Mouse (Mus musculus) T-helper 17 cell (primary cell): ENCODE measurements around the gene B3gat3.

Experiments used
- in situ Hi-C, 2 experiments: fragments of 300-600 bp; cut with MboI, MseI; formaldehyde crosslinking; loops; 1 replicate in 1 of 2; 2 replicates in 1 of 2; pipeline ENCODE4 v1.15.1; 2025; ENCODE audit warnings: high pct_unique_total_duplicates in 2 of 2

Gene B3gat3

DNA sequence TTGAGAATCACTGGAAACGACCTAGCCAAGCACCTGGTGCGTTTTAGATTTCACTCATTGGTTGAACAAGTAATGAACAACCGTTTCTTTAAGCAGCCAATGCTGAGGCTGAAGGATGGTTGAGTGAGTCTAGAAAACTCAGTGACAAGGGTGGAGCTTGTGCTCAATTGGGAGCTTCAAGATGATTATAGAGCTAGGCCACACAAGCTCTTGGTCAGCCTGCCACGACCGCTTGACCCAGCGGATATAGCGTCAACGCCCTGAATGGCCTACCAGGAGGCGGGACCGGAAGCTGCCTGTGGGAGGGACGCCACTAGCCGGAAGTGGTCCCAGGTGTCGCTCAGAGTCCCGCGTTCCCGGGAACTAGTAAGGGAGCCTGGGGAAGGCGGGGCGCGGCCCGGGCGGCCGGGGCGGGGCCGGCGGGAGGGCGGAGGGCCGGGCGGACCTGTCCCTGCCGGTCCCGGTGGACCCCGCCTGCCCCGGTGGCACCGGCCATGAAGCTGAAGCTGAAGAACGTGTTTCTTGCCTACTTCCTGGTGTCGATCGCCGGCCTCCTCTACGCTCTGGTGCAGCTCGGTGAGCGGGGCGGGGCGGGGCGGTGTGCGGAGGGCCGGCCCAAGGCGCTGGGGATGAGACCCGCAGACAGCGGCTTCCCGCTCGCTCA lies at the start of gene B3gat3:
Gene B3gat3, plus strand, starts transcription at position 302 of the 664 bp plus-strand sequence.
- in situ Hi-C loops = loop anchor here (25.0 kb wide), 2 partner anchors 1908 to 1933 kb away; partner anchors contain the start of genes Dnajc4 (in 1 of the 2), Fermt3 (in 1 of the 2), Fkbp2 (in 1 of the 2) and Nudt22 (in 1 of the 2)

DNA sequence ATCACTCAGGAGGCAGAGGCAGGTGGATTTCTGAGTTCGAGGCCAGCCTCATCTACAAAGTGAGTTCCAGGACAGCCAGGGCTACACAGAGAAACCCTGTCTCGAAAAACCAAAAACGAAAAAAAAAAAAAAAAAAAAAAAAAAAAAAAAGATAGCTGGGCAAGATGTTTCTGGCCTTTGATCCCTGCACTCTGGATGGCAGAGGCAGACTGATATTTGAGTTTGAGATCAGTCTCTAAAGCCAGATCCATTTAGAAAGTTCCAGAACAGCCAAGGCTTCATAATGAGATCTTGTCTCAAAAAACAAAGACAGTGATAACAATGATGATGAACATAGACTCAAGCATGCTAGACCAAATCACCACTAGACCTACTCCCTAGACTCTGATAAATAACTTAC lies 49.8 kb upstream of the B3gat3 start:
- in situ Hi-C loops = loop anchor here in 1 of 2 experiments (5.0 to 25.0 kb wide), 2 partner anchors 33 to 283 kb away; partner anchors contain the start of genes Bscl2, Gng3 and Slc22a8

DNA sequence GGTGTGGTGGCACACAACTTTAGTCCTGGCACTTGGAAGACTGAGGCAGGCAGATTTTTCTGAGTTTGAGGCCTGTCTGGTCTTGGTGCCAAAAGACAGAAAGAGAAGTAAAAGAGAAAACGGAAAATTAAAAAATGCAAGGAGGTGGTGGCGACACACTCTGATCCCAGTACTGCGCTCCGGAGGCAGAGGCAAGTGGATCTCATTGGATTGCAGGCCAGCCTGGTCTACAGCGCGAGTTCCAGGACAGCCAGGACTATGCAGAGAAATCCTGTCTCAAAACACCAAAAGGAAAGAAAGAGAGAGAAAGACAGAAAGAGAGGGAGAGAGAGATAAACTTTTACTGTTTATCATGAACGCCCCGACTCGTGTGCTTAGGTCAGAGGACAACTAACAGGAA lies 49.3 kb upstream of the B3gat3 start:
- in situ Hi-C loops = loop anchor here in 1 of 2 experiments (5.0 to 25.0 kb wide), 2 partner anchors 34 to 284 kb away; partner anchors contain the start of genes Bscl2, Gng3 and Slc22a8

DNA sequence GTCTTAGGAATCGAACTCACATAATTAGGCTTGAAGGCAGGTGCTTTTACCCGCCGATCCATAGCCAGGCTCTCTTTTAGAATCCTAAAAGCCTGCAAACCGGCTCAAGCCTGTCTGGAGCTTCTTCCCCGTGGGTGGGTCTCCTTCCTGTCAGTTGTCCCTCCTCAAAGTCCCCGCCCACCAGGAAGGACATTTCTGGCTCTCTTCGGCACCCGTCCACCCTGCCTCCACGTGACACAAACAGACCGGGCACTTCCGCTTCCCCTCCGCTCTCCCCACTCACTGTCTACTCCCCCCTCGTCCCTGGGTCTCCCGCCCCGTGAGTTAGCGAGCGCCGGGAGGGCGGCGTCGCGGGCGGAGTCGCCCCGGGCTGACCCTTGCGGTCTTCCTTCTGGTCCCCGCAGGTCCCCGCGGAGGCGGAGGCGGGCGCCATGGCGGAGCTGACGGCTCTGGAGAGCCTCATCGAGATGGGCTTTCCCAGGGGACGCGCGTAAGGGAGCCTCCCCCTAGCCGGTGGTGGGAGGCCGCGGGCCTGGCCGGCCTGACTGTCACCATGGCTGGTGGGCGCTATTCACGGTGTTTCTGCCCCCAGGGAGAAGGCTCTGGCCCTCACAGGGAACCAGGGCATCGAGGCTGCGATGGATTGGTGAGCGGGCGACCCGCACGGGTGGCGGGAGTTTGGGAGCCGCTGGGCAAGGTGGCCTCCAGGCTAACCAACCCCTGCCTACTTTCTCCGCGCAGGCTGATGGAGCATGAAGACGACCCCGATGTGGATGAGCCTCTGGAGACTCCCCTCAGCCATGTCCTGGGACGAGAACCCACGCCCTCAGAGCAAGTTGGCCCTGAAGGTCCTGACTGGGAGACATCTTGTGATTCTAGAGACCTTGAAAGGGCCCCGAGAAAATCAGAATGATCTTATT lies 48.6 kb upstream of the B3gat3 start, which contains the start of gene Ubxn1:
Gene Ubxn1, plus strand, starts transcription at position 230 of the 920 bp plus-strand sequence.
- in situ Hi-C loops = loop anchor here in 1 of 2 experiments (5.0 to 25.0 kb wide), 2 partner anchors 34 to 284 kb away; partner anchors contain the start of genes Bscl2, Gng3 and Slc22a8

DNA sequence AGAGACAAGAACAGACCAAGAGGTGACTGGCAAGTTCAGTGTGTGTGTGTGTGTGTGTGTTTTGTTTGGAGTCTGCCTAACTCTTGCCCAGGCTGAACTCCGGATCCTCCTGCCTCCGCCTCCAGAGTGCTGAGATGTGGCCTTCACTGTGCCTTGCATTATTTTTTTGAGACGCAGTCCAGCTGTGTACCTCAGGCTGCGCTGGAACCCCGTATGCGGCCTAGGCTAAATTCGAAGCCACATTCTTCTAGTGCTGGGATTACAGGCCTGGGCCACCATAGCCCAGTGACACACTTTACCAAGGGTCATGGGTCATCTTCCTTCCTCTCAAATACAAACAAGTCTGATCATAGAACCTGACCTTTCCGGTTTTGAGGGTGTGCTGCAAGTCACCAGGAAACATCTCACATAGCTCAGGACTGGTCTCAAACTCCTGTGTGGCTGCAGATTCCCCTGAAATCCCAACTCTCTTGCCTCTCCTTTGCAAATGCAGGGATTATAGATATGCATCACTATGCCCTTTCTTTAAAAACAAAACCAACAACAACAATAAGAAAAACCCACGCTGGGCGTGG lies 47.8 kb upstream of the B3gat3 start:
- in situ Hi-C loops = loop anchor here in 1 of 2 experiments (5.0 to 25.0 kb wide), 2 partner anchors 35 to 285 kb away; partner anchors contain the start of genes Bscl2, Gng3 and Slc22a8

DNA sequence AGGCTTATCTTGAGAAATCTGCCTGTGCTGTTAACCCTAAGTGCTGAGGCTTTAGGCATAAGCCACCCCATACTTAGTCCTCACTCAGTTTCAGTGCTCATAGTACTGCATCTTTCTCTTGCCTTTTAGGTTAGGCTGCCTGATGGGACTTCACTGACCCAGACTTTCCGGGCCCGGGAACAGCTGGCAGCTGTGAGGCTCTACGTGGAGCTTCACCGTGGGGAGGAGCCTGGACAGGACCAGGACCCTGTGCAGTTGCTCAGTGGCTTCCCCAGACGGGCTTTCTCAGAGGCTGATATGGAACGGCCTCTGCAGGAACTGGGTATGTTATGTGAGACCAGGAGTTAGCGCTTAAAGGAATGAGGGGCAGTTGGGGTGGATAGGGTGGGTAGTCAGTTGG lies 45.1 kb upstream of the B3gat3 start:
- in situ Hi-C loops = loop anchor here in 1 of 2 experiments (5.0 kb wide), 1 partner anchor 1313 kb away; no protein-coding TSS in a partner anchor

DNA sequence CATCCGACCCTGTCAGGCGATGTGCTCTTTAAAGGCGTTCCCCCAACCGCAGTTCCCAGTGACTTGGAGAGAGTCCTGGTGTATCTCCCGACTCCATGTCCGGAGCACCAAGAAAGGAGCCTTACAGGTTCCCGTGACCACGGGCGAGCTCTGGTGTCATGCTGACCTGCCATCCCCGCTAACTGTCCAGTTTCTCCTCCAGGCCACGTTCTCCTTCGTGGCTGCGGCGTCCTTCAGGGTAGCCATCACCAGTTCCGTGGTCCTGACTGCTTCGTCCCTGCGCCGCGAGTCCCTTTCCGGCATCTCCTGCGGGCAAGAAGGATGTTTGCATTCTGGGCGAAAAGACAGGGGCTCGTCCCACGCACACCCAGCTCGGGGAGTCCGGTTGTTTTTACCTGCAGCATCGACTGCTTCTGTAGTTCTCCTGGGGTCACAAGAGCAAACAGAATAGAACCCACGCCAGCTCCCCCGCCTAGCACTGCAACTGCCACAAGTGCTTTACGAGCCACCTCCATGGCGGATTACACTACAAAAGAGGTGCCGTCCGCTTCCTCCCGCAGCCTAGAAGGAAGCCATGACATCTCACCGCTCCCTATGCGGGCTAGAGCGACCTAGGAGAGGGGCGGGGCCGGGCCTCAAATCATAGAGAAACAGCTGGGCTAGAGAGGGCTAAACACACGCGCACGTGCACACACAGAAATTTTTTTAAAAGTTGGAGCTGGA lies 39.7 kb upstream of the B3gat3 start, which contains the start of gene Uqcc3:
Gene Uqcc3, minus strand, starts transcription at position 613 of the 723 bp plus-strand sequence.
- in situ Hi-C loops = no loop called here

DNA sequence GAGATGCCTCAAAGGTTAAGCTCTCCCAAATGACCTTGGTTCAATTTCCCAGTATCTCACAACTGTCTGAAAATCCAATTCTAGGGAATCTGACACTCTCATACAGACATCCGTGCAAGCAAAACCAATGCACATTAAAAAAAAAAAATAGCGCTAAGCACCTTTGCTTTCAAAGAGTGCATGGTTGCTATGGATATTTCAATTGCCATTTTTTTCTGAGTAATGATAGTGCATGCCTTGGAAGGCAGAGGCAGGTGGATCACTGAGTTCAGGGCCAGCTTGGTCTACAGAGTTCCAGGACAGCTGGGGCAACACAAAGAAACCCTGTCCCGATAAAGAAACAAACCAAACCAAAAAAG lies 39.2 kb upstream of the B3gat3 start:
- in situ Hi-C loops = no loop called here

DNA sequence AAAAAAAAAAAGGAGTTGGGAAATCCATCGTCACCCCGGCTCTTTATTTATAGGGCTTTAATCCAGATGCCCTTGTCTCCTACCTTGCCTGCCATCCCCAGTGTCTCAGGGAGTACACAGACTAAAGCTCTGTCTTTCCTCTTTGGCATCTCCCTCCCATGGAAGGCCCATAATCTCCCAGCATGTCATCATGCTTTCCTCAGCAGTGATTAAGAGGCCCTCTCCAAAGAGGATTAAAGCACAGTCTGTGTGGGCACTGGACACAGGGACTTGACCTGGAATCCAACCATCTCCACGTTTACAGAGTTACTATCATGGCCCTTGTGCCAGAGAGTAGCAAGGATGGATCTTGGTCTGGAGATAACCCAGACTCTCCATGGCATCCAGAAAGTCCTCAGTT lies 36.6 kb upstream of the B3gat3 start, which contains the start of the genes Lbhd1 and Gm49403:
Gene Lbhd1, plus strand, starts transcription at position 117 of the 400 bp plus-strand sequence.
Gene Gm49403, plus strand, starts transcription at position 315 of the 400 bp plus-strand sequence.
- in situ Hi-C loops = no loop called here

DNA sequence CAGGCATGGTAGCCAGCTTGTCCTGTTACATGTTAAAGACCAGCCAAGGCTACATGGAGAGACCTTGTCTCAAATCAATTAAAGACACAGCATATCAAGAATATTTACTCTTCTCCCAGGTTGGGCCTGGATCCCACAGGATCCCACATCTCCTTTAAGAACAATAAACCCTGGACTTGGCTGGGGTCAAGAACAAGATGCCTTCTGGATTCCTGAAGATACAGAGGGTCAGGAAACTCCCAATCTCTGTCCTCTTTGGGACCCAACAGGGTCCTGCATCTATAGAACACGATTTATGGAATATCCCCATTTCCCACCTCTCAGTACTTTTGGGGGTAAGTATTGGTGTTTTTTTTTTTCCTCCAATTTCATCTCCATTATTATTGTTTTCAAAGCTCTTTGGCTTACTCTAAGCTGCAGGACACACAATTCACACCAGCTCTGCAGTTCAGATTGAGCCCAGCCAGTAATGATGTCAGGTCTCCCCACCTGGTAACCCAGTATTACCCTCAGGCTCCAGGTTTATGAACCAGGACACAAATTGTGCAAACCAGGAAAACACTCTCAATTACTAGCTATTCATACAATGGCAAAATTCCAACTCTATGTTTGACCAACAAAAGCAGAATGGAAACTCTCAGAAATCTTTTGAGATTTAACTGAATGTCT lies 33.1 kb upstream of the B3gat3 start:
- in situ Hi-C loops = no loop called here

DNA sequence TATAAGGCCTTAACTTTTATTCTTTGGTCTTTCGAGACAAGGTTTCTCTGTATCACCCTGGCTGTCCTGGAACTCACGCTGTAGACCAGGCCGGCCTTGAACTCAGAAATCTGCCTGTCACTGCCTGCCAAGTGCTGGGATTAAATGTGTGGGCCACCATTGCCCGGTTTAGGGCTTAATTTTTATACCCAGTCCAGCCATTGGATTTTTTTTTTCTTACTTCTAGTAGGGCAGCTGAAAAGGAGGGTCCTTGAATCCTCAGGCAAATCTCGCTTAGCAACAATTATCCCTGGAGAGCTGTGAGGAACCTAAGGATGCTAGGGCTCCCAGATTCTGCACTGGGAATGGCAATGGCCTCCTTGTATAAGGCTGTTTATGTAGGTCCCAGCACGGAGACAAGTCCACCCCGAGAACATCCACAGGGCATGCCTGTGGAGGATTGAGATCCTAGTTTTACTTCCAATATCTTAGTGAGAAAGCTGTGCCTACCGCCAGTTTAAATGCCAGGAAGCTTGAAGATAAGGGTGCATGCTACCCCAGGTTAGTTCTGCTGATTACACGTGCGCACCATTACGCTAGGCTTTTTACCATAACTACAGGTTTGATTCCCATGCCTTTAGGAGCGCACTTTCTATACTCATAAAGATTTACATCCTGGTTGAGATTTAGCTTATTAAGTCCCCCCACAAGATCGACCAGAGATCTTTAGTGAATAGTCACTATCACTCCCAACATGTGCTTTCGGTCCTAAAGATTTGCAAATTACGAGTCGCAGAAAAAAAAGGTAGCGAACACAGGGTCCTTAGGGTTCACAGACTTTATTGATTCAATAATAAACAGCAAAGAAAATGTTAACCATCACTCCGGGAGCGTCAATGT lies 32.4 kb upstream of the B3gat3 start:
- in situ Hi-C loops = no loop called here

DNA sequence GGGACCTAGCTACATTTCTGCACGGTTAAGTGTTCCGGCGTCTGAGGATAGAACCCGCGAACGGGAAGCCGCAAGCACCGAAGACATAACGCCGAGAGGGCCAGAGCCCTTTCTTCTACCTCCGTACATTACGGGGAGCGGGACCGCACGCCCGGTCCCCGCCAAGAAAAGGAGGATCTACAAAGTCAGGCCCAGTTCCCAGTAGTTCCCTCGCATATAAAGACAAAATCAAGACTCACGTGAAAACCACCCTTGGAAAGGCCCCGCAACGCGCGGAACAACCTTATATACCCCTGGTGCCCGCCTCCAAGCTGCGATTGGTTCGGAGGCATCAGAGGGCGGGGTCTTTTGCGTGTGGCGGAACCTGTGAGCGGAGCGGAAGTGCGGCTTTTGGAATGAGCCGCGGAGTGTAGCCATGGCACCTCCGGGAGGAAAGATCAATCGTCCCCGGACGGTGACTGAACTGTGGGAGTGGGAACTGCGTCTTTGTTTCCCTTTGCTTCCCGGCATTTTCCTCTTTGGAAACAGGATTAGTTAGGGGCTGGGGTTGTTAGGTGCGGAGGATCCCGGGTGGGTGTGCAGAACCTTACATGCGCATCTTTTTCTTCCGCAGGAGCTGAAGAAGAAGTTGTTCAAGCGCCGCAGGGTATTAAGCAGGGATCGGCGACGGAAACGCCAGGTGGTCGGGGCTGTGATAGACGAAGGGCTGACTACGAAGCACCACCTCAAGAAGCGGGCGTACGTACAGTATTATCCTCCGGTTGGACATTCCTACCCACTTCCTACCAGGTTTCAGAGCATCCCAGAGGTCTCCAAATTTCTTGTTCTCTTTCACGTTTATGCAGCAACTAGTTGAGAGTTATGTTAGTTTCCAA lies 31.4 kb upstream of the B3gat3 start, which contains the start of the genes 1810009A15Rik and Gm49416:
Gene 1810009A15Rik, plus strand, starts transcription at position 343 of the 875 bp plus-strand sequence.
Gene Gm49416, plus strand, starts transcription at position 416 of the 875 bp plus-strand sequence.
- in situ Hi-C loops = no loop called here

DNA sequence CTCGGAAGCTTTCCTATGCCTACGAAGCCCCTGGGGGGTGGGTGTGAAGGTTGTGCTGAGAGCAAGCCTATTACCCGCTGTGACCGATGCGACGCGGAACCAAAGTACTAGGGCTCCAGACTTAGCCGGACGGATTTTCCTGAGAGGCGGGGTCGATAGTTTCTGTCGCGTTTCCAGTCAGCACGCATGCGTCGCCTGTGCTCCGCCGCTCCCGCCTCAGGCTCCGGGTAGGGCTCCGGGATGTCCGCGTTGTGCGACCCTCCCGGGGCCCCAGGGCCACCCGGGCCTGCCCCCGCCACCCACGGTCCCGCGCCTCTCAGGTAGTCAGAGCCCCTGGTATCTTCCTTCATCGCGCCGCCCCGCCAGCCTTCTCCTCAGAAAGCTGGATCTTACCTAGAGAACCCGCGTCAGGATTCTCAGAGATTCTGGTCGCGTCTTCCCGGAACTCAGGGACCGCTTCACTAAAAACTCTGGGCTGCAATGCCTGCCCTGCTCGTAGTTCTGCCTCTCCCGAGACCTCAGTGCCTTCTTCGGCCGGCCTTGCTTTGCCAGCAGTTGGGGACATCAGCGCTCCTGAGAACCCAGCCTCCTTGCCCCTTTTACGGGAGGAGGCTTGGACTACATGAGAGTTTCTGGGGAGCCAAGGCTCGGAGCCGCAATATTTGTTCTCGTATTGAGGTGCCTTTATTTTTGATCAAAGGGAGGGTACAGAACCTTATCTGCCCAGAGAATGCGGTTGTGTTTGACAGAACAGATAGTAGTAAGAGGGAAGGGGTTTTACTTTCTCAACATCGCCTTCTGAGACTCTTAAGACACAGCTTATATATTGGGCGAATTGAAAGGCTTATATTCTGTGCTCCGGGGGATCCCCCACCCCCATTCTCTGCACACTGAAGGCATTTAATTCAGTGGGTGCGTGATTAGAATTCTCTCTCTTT lies 27.1 kb upstream of the B3gat3 start, which contains the start of gene Ints5:
Gene Ints5, plus strand, starts transcription at position 177 of the 938 bp plus-strand sequence.
- in situ Hi-C loops = loop anchor here in 1 of 2 experiments (5.0 kb wide), 1 partner anchor 49 kb away; the partner anchor contains the start of gene Mta2

DNA sequence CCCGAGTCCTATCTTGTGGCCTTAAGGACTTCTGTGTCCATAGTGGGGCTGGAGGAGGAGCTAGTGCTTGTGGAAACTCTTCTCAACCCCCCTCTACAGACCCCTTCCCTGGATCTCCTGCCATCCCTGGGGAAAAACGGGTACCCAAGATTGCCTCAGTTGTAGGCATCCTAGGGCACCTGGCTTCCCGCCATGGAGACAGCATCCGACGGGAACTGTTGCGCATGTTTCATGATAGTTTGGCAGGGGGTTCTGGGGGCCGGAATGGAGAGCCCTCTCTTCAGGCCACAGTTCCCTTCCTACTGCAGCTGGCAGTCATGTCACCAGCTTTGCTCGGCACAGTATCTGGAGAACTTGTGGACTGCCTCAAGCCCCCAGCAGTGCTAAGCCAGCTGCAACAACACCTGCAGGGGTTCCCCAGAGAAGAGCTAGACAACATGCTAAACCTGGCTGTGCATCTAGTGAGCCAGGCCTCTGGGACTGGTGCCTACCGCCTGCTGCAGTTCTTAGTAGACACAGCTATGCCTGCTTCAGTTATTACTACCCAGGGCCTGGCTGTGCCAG lies 24.7 kb upstream of the B3gat3 start:
- in situ Hi-C loops = loop anchor here (5.0 kb wide), 2 partner anchors 73 to 78 kb away; partner anchors contain the start of genes Hnrnpul2 (in 1 of the 2) and Ttc9c (in 1 of the 2)

DNA sequence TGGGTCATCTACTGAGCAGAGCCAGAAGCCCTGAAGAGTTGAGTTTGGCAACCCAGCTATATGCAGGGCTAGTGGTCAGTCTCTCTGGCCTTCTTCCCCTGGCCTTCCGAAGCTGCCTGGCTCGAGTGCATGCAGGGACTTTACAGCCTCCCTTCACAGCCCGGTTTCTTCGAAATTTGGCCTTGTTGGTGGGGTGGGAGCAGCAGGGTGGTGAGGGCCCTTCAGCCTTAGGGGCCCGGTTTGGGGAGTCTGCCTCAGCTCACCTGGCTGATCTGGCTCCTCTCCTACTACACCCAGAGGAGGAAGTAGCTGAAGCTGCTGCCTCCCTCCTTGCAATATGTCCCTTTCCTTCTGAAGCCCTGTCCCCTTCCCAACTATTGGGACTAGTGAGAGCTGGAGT lies 23.9 kb upstream of the B3gat3 start:
- in situ Hi-C loops = loop anchor here (5.0 kb wide), 2 partner anchors 74 to 79 kb away; partner anchors contain the start of genes Hnrnpul2 (in 1 of the 2) and Ttc9c (in 1 of the 2)
